Mouse (Mus musculus): ENCODE results near the gene Zwint.

The Zwint gene

GRCm38 (mm10) chr10:72654270-72655016 lies at the start of gene Zwint:
Zwint (plus strand) TSS chr10:72654845.
- DNase-seq: peak; percentile 95

DNA sequence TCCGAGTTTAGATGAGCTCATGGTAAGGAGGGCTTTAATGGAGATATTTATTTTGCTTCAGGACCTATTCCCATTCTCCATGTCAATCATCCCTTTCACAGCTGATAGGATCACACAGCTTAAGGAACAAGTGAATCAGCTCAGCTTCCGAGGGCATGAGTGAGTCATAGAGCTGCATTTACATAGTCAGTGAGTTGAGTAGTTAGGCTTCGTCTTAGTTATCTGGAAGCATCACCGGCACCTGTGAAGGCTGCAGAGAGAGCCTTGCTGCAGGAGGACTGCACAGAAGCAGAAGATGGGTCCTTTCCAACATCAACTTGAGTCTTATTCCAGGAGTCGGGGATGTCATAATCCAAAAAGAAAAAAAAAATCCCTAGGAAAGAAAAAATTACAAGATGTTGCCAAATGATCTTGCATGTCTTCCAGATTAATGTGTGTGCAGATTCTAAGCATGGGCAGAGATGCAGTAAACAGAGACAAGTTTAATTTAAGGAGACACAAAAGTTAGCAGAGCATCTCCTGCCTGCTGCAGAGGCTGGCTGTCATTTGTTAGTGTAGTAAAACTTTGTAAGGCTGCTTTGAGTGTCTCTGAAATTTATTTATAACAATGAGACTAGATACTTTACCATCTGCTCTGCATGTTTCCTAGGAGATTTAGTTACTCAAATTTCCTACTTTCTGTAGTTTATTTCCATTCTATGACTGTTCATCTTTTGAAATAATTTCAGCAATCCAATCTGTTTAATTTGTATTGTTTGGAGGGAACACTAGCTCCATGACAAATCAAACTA lies 41.3 kb upstream of the Zwint start:
- DNase-seq: no peak

GRCm38 (mm10) chr10:72616153-72616552 lies 38.5 kb upstream of the Zwint start:
- no peak for DNase-seq

GRCm38 (mm10) chr10:72620527-72620926 lies 34.1 kb upstream of the Zwint start:
- no peak for DNase-seq

GRCm38 (mm10) chr10:72623561-72623960 lies 31.1 kb upstream of the Zwint start:
- DNase-seq: no peak

DNA sequence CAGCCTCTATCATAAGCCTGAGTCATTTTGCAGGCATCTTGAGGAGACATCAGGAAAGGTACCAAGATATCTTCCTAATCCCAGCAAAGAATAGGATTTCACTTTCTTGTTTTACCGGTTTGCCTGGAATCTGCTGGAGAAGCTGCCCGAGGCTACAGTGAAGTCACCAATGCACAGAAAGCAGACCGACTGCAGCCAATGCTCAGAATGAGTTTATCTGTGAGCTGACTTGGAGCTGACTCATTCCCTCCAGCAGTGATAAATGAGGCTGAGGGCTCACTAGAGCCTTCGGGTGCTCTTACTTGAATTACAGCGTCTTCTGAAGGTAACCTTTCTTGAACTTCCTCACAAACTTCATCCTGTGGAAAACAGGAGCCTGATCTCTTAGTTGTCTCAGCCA lies 20.5 kb upstream of the Zwint start:
- DNase-seq: no peak

GRCm38 (mm10) chr10:72650867-72651266 lies 3.8 kb upstream of the Zwint start:
- DNase-seq: no peak

DNA sequence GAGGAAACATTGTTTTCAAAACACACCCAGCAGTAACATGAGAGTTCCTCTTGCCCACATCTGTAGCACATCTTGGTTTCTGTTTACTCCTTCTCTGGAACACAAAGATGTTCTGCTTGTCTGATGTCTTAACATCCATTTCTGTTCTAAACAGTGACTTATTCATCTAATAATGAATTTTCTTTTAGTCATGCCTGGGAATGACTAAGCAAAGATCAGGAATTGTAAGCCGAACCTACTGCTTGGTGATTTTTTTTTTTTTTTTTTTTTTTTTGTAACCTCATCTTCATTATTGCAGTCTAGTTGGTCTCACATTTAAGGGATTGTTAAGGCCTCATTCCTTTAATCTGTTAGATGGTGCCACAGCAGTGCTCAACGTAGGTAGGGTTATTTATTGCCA lies 848 bp upstream of the Zwint start:
- DNase-seq: no peak

DNA sequence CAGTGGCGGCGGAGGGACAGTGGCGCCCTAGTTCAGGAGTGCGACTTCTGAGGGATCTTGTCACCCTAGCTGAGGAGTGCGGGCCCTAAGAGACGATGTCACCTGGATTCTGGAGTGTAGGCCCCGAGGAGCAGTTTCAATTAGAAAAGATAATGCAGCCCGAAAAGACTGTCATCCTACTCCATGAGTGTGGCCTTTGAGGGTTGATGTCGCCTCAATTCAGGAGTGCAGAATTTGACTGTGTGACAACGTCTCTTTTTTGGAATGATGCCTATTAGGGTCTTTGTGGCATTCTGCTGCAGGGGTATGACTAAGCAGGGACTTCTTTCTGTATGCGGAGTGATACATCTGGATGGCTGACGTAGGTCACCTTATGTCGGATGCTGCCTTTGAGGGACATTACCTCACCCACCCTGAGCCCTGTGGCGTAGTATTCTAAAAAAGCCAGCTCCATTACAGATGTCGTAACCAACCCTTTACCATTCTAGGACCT lies 418 bp downstream of the Zwint start:
- no peak for DNase-seq

- DNase-seq: no peak
Observed at GRCm38 (mm10) chr10:72659198-72659597, 4.6 kb downstream of the Zwint start.

GRCm38 (mm10) chr10:72660350-72660749 lies 5.7 kb downstream of the Zwint start:
- no peak for DNase-seq

GRCm38 (mm10) chr10:72667856-72668255 lies 13.2 kb downstream of the Zwint start:
- DNase-seq: no peak

DNA sequence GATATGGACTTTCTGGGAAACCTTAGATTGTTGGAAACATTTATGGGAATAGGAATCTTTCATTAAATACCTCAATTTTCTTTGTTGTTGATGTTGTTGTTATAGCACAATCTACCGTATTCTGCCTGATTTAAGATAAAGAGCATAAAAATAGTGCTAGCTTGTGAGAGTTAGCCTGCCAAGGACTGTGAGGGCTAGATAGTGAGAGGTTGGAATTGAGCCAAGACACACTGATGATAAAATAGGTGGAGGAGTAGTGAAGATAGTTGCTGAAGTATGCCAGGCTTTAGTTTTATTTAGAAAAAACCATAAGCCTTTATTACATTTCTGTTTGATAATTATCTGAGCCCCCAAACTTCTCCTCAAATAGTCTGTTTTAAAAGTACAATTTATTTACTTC lies 14.4 kb downstream of the Zwint start:
- no peak for DNase-seq

- DNase-seq: no peak
Observed at GRCm38 (mm10) chr10:72675971-72676370, 21.3 kb downstream of the Zwint start.

GRCm38 (mm10) chr10:72676550-72676949 lies 21.9 kb downstream of the Zwint start:
- no peak for DNase-seq

- DNase-seq: no peak
Observed at GRCm38 (mm10) chr10:72679086-72679485, 24.4 kb downstream of the Zwint start.

GRCm38 (mm10) chr10:72701092-72701491 lies 46.4 kb downstream of the Zwint start:
- DNase-seq: no peak

DNA sequence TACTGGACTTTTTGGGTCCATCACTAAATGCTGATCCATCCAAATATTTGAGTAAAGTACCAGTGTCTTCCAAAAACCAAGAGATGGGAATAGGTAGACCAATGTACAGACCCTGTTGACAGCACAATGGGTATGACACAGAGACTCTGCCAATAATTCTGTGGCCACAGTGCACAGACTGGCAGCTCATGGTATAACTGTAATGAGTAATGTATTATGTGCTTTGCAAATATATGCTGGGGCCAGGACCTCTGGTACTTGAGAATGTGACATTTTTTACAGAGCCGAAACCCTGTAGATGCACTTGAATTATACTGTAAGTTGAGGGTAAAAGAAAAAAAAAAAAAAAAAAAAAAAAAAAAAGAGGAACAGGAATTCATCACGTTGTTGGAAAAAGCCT lies 59.1 kb downstream of the Zwint start:
- no peak for DNase-seq
